Mouse (Mus musculus) lung, postnatal 0 days (tissue): Measurements from ENCODE around the gene BC030499.

ENCODE experiments used
- CTCF ChIP-seq: IDR thresholded peaks from 2 replicates; pipeline ENCODE4 v1.5.1; 2016; ENCODE audit warnings: antibody characterized with exemption, mild to moderate bottlenecking
- EP300 ChIP-seq: IDR thresholded peaks from 2 replicates; pipeline ENCODE4 v1.6.1; 2016; ENCODE audit warnings: antibody characterized with exemption, mild to moderate bottlenecking, control low read depth

DNA sequence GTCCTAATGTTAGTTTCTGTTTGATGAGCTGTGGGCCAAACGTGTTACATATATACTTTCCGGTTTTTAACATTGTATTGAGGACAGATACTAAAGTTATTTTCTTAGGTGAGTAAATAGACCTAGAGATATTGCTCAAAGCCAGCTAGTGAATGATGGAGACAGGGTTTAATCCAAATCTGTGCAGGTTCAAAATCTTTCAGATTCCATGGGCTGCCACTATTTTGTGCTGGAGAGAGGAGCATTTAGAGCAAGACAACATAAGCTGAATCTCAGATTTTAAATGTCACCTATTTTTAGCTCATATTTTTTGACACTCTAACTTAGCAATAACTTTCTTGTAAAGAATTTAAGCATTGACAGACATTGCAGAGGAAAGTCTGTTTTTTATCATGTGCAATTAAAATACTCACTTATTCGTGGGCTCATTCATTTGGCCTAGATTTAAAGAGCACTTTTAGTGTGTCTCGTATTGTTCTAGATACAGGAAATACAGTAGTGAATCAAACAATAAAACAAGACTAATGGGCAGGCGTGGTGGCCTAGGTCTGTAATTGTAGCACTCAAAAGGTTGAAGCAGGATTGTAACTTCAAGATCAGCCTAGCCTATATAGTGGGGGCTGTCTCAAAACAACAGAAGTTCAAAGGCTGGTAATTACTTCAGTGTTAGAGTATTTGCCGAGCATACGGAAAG lies 44.2 kb upstream of the BC030499 start:
- TF ChIP-seq CTCF (no peak), EP300 (no peak)
